Mouse (Mus musculus): ENCODE measurements around the gene Slc28a1. TPM values are rescaled to one million over a fixed set of nuclear protein-coding genes. Genes with fewer than 3 reads are reported as not detected.

Gene Slc28a1
- polyA plus RNA-seq, 1 experiment: not detected

DNA sequence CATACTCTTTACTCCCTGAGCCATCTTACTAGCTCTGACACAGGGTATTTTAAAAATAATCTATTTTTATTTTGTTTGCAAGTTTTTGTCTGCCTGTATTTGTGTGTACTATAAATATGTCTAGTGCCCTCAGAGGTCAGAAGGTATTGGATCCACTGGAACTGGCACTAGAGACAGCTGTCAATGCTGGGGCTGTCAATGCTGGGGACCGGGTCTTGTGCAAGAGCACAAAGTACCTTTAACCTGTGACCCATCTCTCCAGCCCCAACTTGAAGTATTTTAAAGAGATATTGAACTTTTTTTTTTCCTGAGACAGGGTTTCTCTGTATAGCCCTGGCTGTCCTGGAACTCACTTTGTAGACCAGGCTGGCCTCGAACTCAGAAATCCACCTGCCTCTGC lies 59.3 kb downstream of the Slc28a1 start:
- no peaks in the 10 kb centered on the region for H3K36me3 ChIP-seq (ENCODE audit: control insufficient read depth, insufficient read depth)
- no peaks in the 10 kb centered on the region for H3K27me3 ChIP-seq (ENCODE audit: control insufficient read depth, insufficient read depth, insufficient read length)
- no peaks in the 10 kb centered on the region for H3K79me2 ChIP-seq (ENCODE audit: control insufficient read depth, insufficient read depth)
- H3K4me2 ChIP-seq (ENCODE audit: low read depth): no peak overlapping the region
- H3ac ChIP-seq (ENCODE audit: control insufficient read depth, insufficient read length): no peak overlapping the region
- H3K4me3 ChIP-seq: no peak overlapping the region
- TF ChIP-seq TCF3 (IDR thresholded peaks at IDR 0.05; ENCODE audit: insufficient read length, low read depth) (no peak), SRF (IDR thresholded peaks at IDR 0.05; ENCODE audit: control insufficient read depth, insufficient read length, low read depth) (no peak), E2F4 (IDR thresholded peaks at IDR 0.05; ENCODE audit: insufficient read depth) (no peak), USF1 (IDR thresholded peaks at IDR 0.05; ENCODE audit: low read depth) (no peak), POLR2AphosphoS2 (IDR thresholded peaks at IDR 0.05; ENCODE audit: insufficient read length, low read depth) (no peak), REST (IDR thresholded peaks at IDR 0.05; ENCODE audit: insufficient read depth, insufficient read length) (no peak), MYOG (IDR thresholded peaks at IDR 0.05; ENCODE audit: control insufficient read depth in 1 of 3, insufficient read depth in 1 of 3, insufficient read length in 2 of 3, low read depth in 2 of 3) (no peak), POLR2A (IDR thresholded peaks at IDR 0.05; ENCODE audit: insufficient read length, low read depth) (no peak), MAX (IDR thresholded peaks at IDR 0.05; ENCODE audit: low read depth) (no peak), MYOD1 (IDR thresholded peaks at IDR 0.05; ENCODE audit: control insufficient read depth in 1 of 3, insufficient read length in 2 of 3, low read depth in 2 of 3) (no peak), TCF12 (IDR thresholded peaks at IDR 0.05; ENCODE audit: insufficient read depth, poor library complexity, severe bottlenecking) (no peak), CEBPB (IDR thresholded peaks at IDR 0.05; ENCODE audit: insufficient read depth, poor library complexity, severe bottlenecking) (no peak)

DNA sequence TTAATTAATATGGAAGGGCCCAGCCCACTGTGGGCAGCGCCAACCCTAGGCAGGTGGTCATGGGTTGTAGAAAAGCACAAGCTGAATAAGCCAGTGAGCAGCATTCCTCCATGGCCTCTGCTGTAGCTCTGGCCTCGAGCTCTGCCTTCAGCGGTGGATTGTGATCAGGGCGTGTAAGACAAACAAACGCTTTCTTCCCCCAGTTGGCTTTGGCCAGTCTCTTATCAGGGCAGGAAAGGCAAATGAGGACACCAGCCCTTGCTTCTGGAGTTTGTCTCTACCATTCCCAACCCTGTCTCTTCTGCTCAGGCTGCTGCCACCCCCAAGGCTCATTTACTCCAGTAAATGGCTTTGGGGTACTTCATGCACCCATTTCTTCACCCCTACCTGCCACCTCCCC lies 60.1 kb downstream of the Slc28a1 start:
- TF ChIP-seq MYOG (IDR thresholded peaks at IDR 0.05; ENCODE audit: control insufficient read depth in 1 of 3, insufficient read depth in 1 of 3, insufficient read length in 2 of 3, low read depth in 2 of 3) (no peak), MYOD1 (IDR thresholded peaks at IDR 0.05; ENCODE audit: control insufficient read depth in 1 of 3, insufficient read length in 2 of 3, low read depth in 2 of 3) (no peak), POLR2AphosphoS2 (IDR thresholded peaks at IDR 0.05; ENCODE audit: insufficient read length, low read depth) (no peak), TCF12 (IDR thresholded peaks at IDR 0.05; ENCODE audit: insufficient read depth, poor library complexity, severe bottlenecking) (no peak), CEBPB (IDR thresholded peaks at IDR 0.05; ENCODE audit: insufficient read depth, poor library complexity, severe bottlenecking) (no peak), POLR2A (IDR thresholded peaks at IDR 0.05; ENCODE audit: insufficient read length, low read depth) (no peak), REST (IDR thresholded peaks at IDR 0.05; ENCODE audit: insufficient read depth, insufficient read length) (no peak), USF1 (IDR thresholded peaks at IDR 0.05; ENCODE audit: low read depth) (no peak), TCF3 (IDR thresholded peaks at IDR 0.05; ENCODE audit: insufficient read length, low read depth) (no peak), E2F4 (IDR thresholded peaks at IDR 0.05; ENCODE audit: insufficient read depth) (no peak), MAX (IDR thresholded peaks at IDR 0.05; ENCODE audit: low read depth) (no peak), SRF (IDR thresholded peaks at IDR 0.05; ENCODE audit: control insufficient read depth, insufficient read length, low read depth) (no peak)
- no peaks in the 10 kb centered on the region for H3K36me3 ChIP-seq (ENCODE audit: control insufficient read depth, insufficient read depth)
- H3ac ChIP-seq (ENCODE audit: control insufficient read depth, insufficient read length): no peak overlapping the region
- no peak overlapping the region for H3K4me2 ChIP-seq (ENCODE audit: low read depth)
- H3K27me3 ChIP-seq (ENCODE audit: control insufficient read depth, insufficient read depth, insufficient read length): no peaks in the 10 kb centered on the region
- H3K4me3 ChIP-seq: no peak overlapping the region
- no peaks in the 10 kb centered on the region for H3K79me2 ChIP-seq (ENCODE audit: control insufficient read depth, insufficient read depth)

DNA sequence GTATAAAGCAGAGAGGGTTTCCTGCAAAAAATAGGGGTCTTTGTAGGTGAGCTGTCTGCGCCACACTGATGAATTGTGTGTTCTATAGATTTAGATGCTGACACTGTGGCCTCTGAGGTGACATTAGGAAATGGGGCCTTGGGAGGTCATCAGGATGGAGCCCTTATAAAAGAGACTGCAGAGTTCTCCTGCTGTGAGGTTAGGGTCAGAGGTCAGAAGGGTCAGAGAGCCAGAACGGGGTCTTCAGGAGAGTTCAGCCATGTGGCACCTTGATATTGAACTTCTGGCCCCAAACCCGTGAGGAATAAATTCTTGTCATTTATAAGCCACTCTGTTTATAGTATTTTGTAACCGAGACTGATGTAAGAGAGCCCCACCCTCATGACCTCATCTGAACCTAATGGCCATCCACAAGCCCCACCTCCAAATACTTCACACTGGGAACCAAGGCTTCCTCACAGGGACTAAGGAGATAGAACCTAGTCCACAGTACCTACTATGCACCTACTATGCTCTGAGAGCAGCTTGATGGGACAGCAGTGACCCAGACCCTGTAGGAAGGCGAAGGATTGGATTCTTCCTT lies 61.7 kb downstream of the Slc28a1 start:
- Histone ChIP-seq H3K79me2 (ENCODE audit: control insufficient read depth, insufficient read depth) (no peaks in the 10 kb centered on the region), H3K4me3 (no peak overlapping the region), H3K27me3 (ENCODE audit: control insufficient read depth, insufficient read depth, insufficient read length) (no peaks in the 10 kb centered on the region), H3ac (ENCODE audit: control insufficient read depth, insufficient read length) (no peak overlapping the region), H3K4me2 (ENCODE audit: low read depth) (no peak overlapping the region), H3K36me3 (ENCODE audit: control insufficient read depth, insufficient read depth) (no peaks in the 10 kb centered on the region)
- TF ChIP-seq MYOD1 (IDR thresholded peaks at IDR 0.05; ENCODE audit: control insufficient read depth in 1 of 3, insufficient read length in 2 of 3, low read depth in 2 of 3): no peak
- no peak for TF ChIP-seq CEBPB (IDR thresholded peaks at IDR 0.05; ENCODE audit: insufficient read depth, poor library complexity, severe bottlenecking)
- no peak for TF ChIP-seq E2F4 (IDR thresholded peaks at IDR 0.05; ENCODE audit: insufficient read depth)
- TF ChIP-seq MAX (IDR thresholded peaks at IDR 0.05; ENCODE audit: low read depth): no peak
- TF ChIP-seq POLR2A (IDR thresholded peaks at IDR 0.05; ENCODE audit: insufficient read length, low read depth): no peak
- TF ChIP-seq SRF (IDR thresholded peaks at IDR 0.05; ENCODE audit: control insufficient read depth, insufficient read length, low read depth): no peak
- TF ChIP-seq REST (IDR thresholded peaks at IDR 0.05; ENCODE audit: insufficient read depth, insufficient read length): no peak
- TF ChIP-seq TCF12 (IDR thresholded peaks at IDR 0.05; ENCODE audit: insufficient read depth, poor library complexity, severe bottlenecking): no peak
- no peak for TF ChIP-seq MYOG (IDR thresholded peaks at IDR 0.05; ENCODE audit: control insufficient read depth in 1 of 3, insufficient read depth in 1 of 3, insufficient read length in 2 of 3, low read depth in 2 of 3)
- no peak for TF ChIP-seq USF1 (IDR thresholded peaks at IDR 0.05; ENCODE audit: low read depth)
- no peak for TF ChIP-seq TCF3 (IDR thresholded peaks at IDR 0.05; ENCODE audit: insufficient read length, low read depth)
- TF ChIP-seq POLR2AphosphoS2 (IDR thresholded peaks at IDR 0.05; ENCODE audit: insufficient read length, low read depth): no peak

DNA sequence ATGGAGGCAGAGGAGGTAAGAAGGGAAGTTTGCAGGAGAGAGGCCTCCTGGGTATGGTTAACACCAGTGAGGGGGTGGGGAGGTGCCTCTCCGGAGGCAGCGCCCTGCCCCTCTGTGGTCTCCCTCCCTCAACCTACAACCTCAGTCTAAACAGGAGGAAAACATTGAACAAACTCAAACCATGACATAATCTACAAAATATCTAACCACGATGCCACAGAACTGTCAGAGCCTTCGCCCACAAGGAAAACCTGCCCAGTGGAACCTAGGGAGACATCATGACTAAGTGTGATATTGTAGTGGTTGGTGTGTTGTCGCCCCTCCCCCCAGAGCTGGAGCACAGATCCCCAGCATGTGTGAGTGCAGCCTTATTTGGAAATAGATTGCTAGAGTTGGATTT lies 64.9 kb downstream of the Slc28a1 start:
- no peak overlapping the region for H3ac ChIP-seq (ENCODE audit: control insufficient read depth, insufficient read length)
- H3K4me3 ChIP-seq: no peak overlapping the region
- peak overlapping the region; percentile 41 for H3K4me2 ChIP-seq (ENCODE audit: low read depth)
- H3K27me3 ChIP-seq (ENCODE audit: control insufficient read depth, insufficient read depth, insufficient read length): no peaks in the 10 kb centered on the region
- H3K36me3 ChIP-seq (ENCODE audit: control insufficient read depth, insufficient read depth): no peaks in the 10 kb centered on the region
- TF ChIP-seq SRF (IDR thresholded peaks at IDR 0.05; ENCODE audit: control insufficient read depth, insufficient read length, low read depth) (peak; percentile 85), POLR2A (IDR thresholded peaks at IDR 0.05; ENCODE audit: insufficient read length, low read depth) (no peak)
- no peaks in the 10 kb centered on the region for H3K79me2 ChIP-seq (ENCODE audit: control insufficient read depth, insufficient read depth)

Data from myocyte (in vitro differentiated cells).